Mouse (Mus musculus) ES-E14 (cell line): ENCODE measurements around the gene Olfm1.

Experiments used
- CHD2 ChIP-seq: IDR thresholded peaks from 2 replicates; pipeline ENCODE4 v1.6.1; 2014; ENCODE audit warnings: mild to moderate bottlenecking, low read depth, low read length, inconsistent platforms
- HCFC1 ChIP-seq: IDR thresholded peaks from 2 replicates; pipeline ENCODE4 v1.6.1; 2012; ENCODE audit warnings: low read length, inconsistent platforms, borderline replicate concordance; ENCODE audit not compliant: insufficient read depth

- TF ChIP-seq HCFC1 (no peak), CHD2 (no peak)
Observed at GRCm38 (mm10) chr2:28261438-28261837, 68.6 kb downstream of the Olfm1 start.
